Comparison of ENCODE assay signal across 7 mouse cellular contexts in the genomic region with DNA sequence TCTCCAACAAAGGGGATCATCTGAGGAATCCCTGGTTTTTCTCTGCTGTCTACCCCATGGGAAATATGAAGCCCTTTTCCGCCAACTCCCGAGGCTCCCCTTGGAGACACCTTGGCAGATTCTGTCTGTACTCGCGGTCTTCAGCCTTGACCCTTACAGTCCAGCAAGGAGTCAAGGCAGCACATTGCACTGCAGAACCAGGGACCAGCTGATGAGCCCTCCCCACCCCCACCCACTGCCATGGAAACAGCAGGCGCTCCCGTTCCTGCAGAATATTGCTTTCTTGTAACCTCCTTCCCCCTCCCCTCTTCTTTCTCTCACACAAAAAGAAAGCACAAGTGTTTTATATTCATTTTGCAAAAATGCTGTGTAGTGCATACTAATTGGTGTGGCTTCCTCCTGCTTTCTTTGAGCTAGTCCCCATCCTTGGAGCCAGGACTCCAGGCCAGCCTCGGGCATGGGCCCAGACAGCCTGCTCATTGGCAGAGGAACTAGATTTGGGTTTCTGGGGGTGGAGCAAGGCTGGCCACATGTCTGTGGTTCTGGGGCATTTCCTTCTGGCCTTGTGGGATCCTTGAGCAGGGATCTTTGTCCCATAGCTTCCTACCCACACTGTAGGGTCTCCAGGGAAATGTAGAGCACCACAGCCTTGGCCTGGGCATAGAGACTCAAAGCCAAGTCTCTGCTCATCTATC. TPM values are rescaled to one million over a fixed set of nuclear protein-coding genes. Genes with fewer than 3 reads are reported as not detected.
DNase-seq lines count a peak whose midpoint lies in the region; ATAC-seq and TF ChIP-seq lines count a peak whose summit lies in the region.

No protein-coding gene starts in this region.

- 0 out of 2 replicates have a peak, but pooled peaks cover 9% of the 10 kb centered on the region for H3K36me3 ChIP-seq in embryonic facial prominence, embryonic 15.5 days
- no peaks in the 10 kb centered on the region for H3K36me3 ChIP-seq in hindbrain, embryonic 11.5 days (ENCODE audit: control insufficient read depth, insufficient read depth, low read length)
- peaks cover 9% of the 10 kb centered on the region; the same call in 1 of the 2 replicates for H3K36me3 ChIP-seq in intestine, postnatal 0 days (ENCODE audit: control insufficient read depth, insufficient read depth)

- intact Hi-C loops in left cerebral cortex, postnatal 10 days (cut with DNase I) = no loop called here

- H3K27me3 ChIP-seq in embryonic facial prominence, embryonic 15.5 days = no peaks in the 10 kb centered on the region
- H3K27me3 ChIP-seq in hindbrain, embryonic 11.5 days (ENCODE audit: control insufficient read depth, insufficient read depth, low read length) = no peaks in the 10 kb centered on the region
- H3K27me3 ChIP-seq in intestine, postnatal 0 days (replicated peaks; ENCODE audit: control insufficient read depth, insufficient read depth, low read length) = no peaks in the 10 kb centered on the region

- H3K4me1 ChIP-seq in embryonic facial prominence, embryonic 15.5 days = peaks cover 26% of the 10 kb centered on the region
- H3K4me1 ChIP-seq in hindbrain, embryonic 11.5 days (replicated peaks; ENCODE audit: control insufficient read depth, insufficient read depth, low read length) = no peaks in the 10 kb centered on the region
- no peaks in the 10 kb centered on the region for H3K4me1 ChIP-seq in intestine, postnatal 0 days (replicated peaks; ENCODE audit: control insufficient read depth, insufficient read depth, low read length)

- no peak overlapping the region for H3K4me2 ChIP-seq in embryonic facial prominence, embryonic 15.5 days (replicated peaks)
- H3K4me2 ChIP-seq in hindbrain, embryonic 11.5 days (replicated peaks; ENCODE audit: low read depth, low read length) = no peak overlapping the region
- no peak overlapping the region for H3K4me2 ChIP-seq in intestine, postnatal 0 days (replicated peaks; ENCODE audit: low read depth)

- DNase-seq in 3134 (ENCODE audit: extremely low read depth, insufficient read length, low spot score) (peak; percentile 34), adipocyte (ENCODE audit: low spot score) (peak; percentile 93)
- DNase-seq in hindbrain, embryonic 11.5 days (ENCODE audit: low spot score) = peak; percentile 31
- DNase-seq in left cerebral cortex, postnatal 10 days (ENCODE audit: extremely low spot score in 1 of 2, low spot score in 2 of 2) = peak; percentile 76 to 85
- peak; percentile 47 for DNase-seq in skeletal muscle tissue, adult 2 months (ENCODE audit: low read depth, low spot score)

- H3K9ac ChIP-seq in embryonic facial prominence, embryonic 15.5 days = no peak overlapping the region
- no peak overlapping the region for H3K9ac ChIP-seq in hindbrain, embryonic 11.5 days (ENCODE audit: low read depth, low read length)
- no peak overlapping the region for H3K9ac ChIP-seq in intestine, postnatal 0 days (ENCODE audit: low read depth, low read length)

- peak overlapping the region; percentile 74 for H3K27ac ChIP-seq in embryonic facial prominence, embryonic 15.5 days (replicated peaks)
- peak overlapping the region; percentile 30; the same call in 1 of the 2 replicates for H3K27ac ChIP-seq in hindbrain, embryonic 11.5 days (ENCODE audit: low read depth, low read length)
- H3K27ac ChIP-seq in intestine, postnatal 0 days (ENCODE audit: low read depth, low read length) = no peak overlapping the region

- no peak for TF ChIP-seq CTCF in intestine, postnatal 0 days (IDR thresholded peaks at IDR 0.05; ENCODE audit: low read depth)

- H3K9me3 ChIP-seq in embryonic facial prominence, embryonic 15.5 days (replicated peaks) = no peaks in the 10 kb centered on the region
- no peaks in the 10 kb centered on the region for H3K9me3 ChIP-seq in hindbrain, embryonic 11.5 days (ENCODE audit: control insufficient read depth, low read length)
- H3K9me3 ChIP-seq in intestine, postnatal 0 days (ENCODE audit: control insufficient read depth) = no peaks in the 10 kb centered on the region

- ATAC-seq in embryonic facial prominence, embryonic 15.5 days (ENCODE audit: insufficient number of reproducible peaks, low FRiP score, low TSS enrichment, low read depth) = peak; percentile 80; the same call in 1 of the 2 replicates
- ATAC-seq in hindbrain, embryonic 11.5 days (ENCODE audit: low FRiP score) = peak; percentile 74
- no peak for ATAC-seq in intestine, postnatal 0 days

- 60% methylated on average over 7 of the region's 7 CpGs for WGBS in embryonic facial prominence, embryonic 15.5 days
- 58% methylated on average over 7 of the region's 7 CpGs for WGBS in hindbrain, embryonic 11.5 days
- 68% methylated on average over 7 of the region's 7 CpGs for WGBS in intestine, postnatal 0 days

- H3K4me3 ChIP-seq in embryonic facial prominence, embryonic 15.5 days (replicated peaks) = no peak overlapping the region
- H3K4me3 ChIP-seq in hindbrain, embryonic 11.5 days (ENCODE audit: low read depth, low read length) = no peak overlapping the region
- no peak overlapping the region for H3K4me3 ChIP-seq in intestine, postnatal 0 days (ENCODE audit: low read depth, low read length)

RNA-seq across cellular contexts. Expression of a gene that starts 46.0 kb away (rescaled TPM):
- 17.5 and 18.6 TPM in 2 replicates for polyA plus RNA-seq in embryonic facial prominence, embryonic 15.5 days (2015; fragmentation: Nextera tagmentation; extraction: Ambion mirVana)
- polyA plus RNA-seq in hindbrain, embryonic 11.5 days (2014; fragmentation: Nextera tagmentation; extraction: Ambion mirVana) = 32.3 and 35.3 TPM in 2 replicates
- total RNA-seq in left cerebral cortex, postnatal 10 days (2021) = 10 to 100 TPM; 30.5 to 32.5 TPM
- polyA plus RNA-seq in intestine, postnatal 0 days (2015; fragmentation: Nextera tagmentation; extraction: Ambion mirVana) = 14.4 and 14.8 TPM in 2 replicates

RNA-seq across cellular contexts. Expression of a gene that starts 56.9 kb away (rescaled TPM):
- polyA plus RNA-seq in embryonic facial prominence, embryonic 15.5 days (2015; fragmentation: Nextera tagmentation; extraction: Ambion mirVana) = 13.8 and 15.8 TPM in 2 replicates
- polyA plus RNA-seq in hindbrain, embryonic 11.5 days (2014; fragmentation: Nextera tagmentation; extraction: Ambion mirVana) = 10.5 and 10.8 TPM in 2 replicates
- total RNA-seq in left cerebral cortex, postnatal 10 days (2021) = 100 to 1,000 TPM; 214 to 236 TPM
- polyA plus RNA-seq in intestine, postnatal 0 days (2015; fragmentation: Nextera tagmentation; extraction: Ambion mirVana) = 4.2 and 4.4 TPM in 2 replicates

Comparison
In these comparisons a context has a peak if more than half of its experiments do, and no peak if none do; other contexts are left out.
1. DNase-seq: peak in every context shown above with its lines; median percentile 93 in adipocyte; 80 in left cerebral cortex, postnatal 10 days; 47 in skeletal muscle tissue, adult 2 months; 34 in 3134; 31 in hindbrain, embryonic 11.5 days.